Mouse (Mus musculus): ENCODE measurements around the gene Olfr60. TPM values are rescaled to one million over a fixed set of nuclear protein-coding genes. Genes with fewer than 3 reads are reported as not detected.

The Olfr60 gene
- not detected for polyA plus RNA-seq (2014; fragmentation: Illumina TruSeq; extraction: RNeasy Lipid Tissue Mini Kit (QIAGEN cat#74804))

GRCm38 (mm10) chr7:140361571-140361970 is at the start of gene Olfr60:
Gene Olfr60 (minus strand): TSS chr7:140361671.

GRCm38 (mm10) chr7:140402818-140403217 is 41.3 kb upstream of the Olfr60 start, which contains the start of gene Olfr531:
Gene Olfr531 (minus strand): TSS chr7:140402918.

GRCm38 (mm10) chr7:140376231-140376630 is 14.8 kb upstream of the Olfr60 start, which contains the start of gene Olfr530:
Gene Olfr530 (minus strand): TSS chr7:140376331.

GRCm38 (mm10) chr7:140333717-140334116 is 27.8 kb downstream of the Olfr60 start, which contains the start of gene Olfr527:
Gene Olfr527 (plus strand): TSS chr7:140334017.

GRCm38 (mm10) chr7:140320558-140320957 is 40.9 kb downstream of the Olfr60 start, which contains the start of gene Olfr525:
Gene Olfr525 (plus strand): TSS chr7:140320858.

Other genes starting within 250 kb of the Olfr60 start
- 5.7 TPM for gene Paox, start 245.9 kb downstream of the Olfr60 start, polyA plus RNA-seq (2014; fragmentation: Illumina TruSeq; extraction: RNeasy Lipid Tissue Mini Kit (QIAGEN cat#74804))
- gene Echs1, start 245.2 kb downstream of the Olfr60 start, polyA plus RNA-seq (2014; fragmentation: Illumina TruSeq; extraction: RNeasy Lipid Tissue Mini Kit (QIAGEN cat#74804)) = 99.4 TPM
- gene Mtg1, start 224.1 kb downstream of the Olfr60 start, polyA plus RNA-seq (2014; fragmentation: Illumina TruSeq; extraction: RNeasy Lipid Tissue Mini Kit (QIAGEN cat#74804)) = 3.0 TPM
- 2.9 TPM for gene Sprn, start 206.8 kb downstream of the Olfr60 start, polyA plus RNA-seq (2014; fragmentation: Illumina TruSeq; extraction: RNeasy Lipid Tissue Mini Kit (QIAGEN cat#74804))
- not detected for gene Olfr522, start 196.9 kb downstream of the Olfr60 start, polyA plus RNA-seq (2014; fragmentation: Illumina TruSeq; extraction: RNeasy Lipid Tissue Mini Kit (QIAGEN cat#74804))
- not detected for gene Olfr523, start 188.5 kb downstream of the Olfr60 start, polyA plus RNA-seq (2014; fragmentation: Illumina TruSeq; extraction: RNeasy Lipid Tissue Mini Kit (QIAGEN cat#74804))
- gene Olfr524, start 155.7 kb downstream of the Olfr60 start, polyA plus RNA-seq (2014; fragmentation: Illumina TruSeq; extraction: RNeasy Lipid Tissue Mini Kit (QIAGEN cat#74804)) = not detected
- gene Cd163l1, start 143.4 kb downstream of the Olfr60 start, polyA plus RNA-seq (2014; fragmentation: Illumina TruSeq; extraction: RNeasy Lipid Tissue Mini Kit (QIAGEN cat#74804)) = not detected
- gene 5830411N06Rik, start 114.4 kb downstream of the Olfr60 start, polyA plus RNA-seq (2014; fragmentation: Illumina TruSeq; extraction: RNeasy Lipid Tissue Mini Kit (QIAGEN cat#74804)) = not detected
- gene Olfr525, start 40.8 kb downstream of the Olfr60 start, polyA plus RNA-seq (2014; fragmentation: Illumina TruSeq; extraction: RNeasy Lipid Tissue Mini Kit (QIAGEN cat#74804)) = not detected
- not detected for gene Olfr527, start 27.7 kb downstream of the Olfr60 start, polyA plus RNA-seq (2014; fragmentation: Illumina TruSeq; extraction: RNeasy Lipid Tissue Mini Kit (QIAGEN cat#74804))
- not detected for gene Olfr530, start 14.7 kb upstream of the Olfr60 start, polyA plus RNA-seq (2014; fragmentation: Illumina TruSeq; extraction: RNeasy Lipid Tissue Mini Kit (QIAGEN cat#74804))
- not detected for gene Olfr531, start 41.2 kb upstream of the Olfr60 start, polyA plus RNA-seq (2014; fragmentation: Illumina TruSeq; extraction: RNeasy Lipid Tissue Mini Kit (QIAGEN cat#74804))
- not detected for gene Olfr532, start 60.0 kb upstream of the Olfr60 start, polyA plus RNA-seq (2014; fragmentation: Illumina TruSeq; extraction: RNeasy Lipid Tissue Mini Kit (QIAGEN cat#74804))
- gene Olfr533, start 101.7 kb upstream of the Olfr60 start, polyA plus RNA-seq (2014; fragmentation: Illumina TruSeq; extraction: RNeasy Lipid Tissue Mini Kit (QIAGEN cat#74804)) = not detected
- gene Olfr535, start 122.5 kb upstream of the Olfr60 start, polyA plus RNA-seq (2014; fragmentation: Illumina TruSeq; extraction: RNeasy Lipid Tissue Mini Kit (QIAGEN cat#74804)) = not detected
- not detected for gene Olfr536, start 145.7 kb upstream of the Olfr60 start, polyA plus RNA-seq (2014; fragmentation: Illumina TruSeq; extraction: RNeasy Lipid Tissue Mini Kit (QIAGEN cat#74804))
- not detected for gene Olfr538, start 206.2 kb upstream of the Olfr60 start, polyA plus RNA-seq (2014; fragmentation: Illumina TruSeq; extraction: RNeasy Lipid Tissue Mini Kit (QIAGEN cat#74804))
- gene Olfr46, start 239.6 kb upstream of the Olfr60 start, polyA plus RNA-seq (2014; fragmentation: Illumina TruSeq; extraction: RNeasy Lipid Tissue Mini Kit (QIAGEN cat#74804)) = not detected

All from ovary, adult 10 weeks (tissue).